Mouse (Mus musculus): ENCODE measurements around the gene Clcf1.

- TF ChIP-seq CTCF (IDR thresholded peaks at IDR 0.05) (no peak), EP300 (IDR thresholded peaks at IDR 0.05) (no peak)
Measured at GRCm38 (mm10) chr19:4189051-4189620, 24.9 kb upstream of the Clcf1 start.
